ENCODE assay signal across 35 mouse cellular contexts in genomic region chr5:37856057-37856456, GRCm38 (mm10). TPM values are rescaled to one million over a fixed set of nuclear protein-coding genes. Genes with fewer than 3 reads are reported as not detected.
"Had no signal": no experiment of that assay in that cellular context is flagged by ENCODE, and none has a peak within 500 bp of the region (broad histone marks: within the 10 kb centered on the region; RNA-seq: fewer than 3 reads in every experiment).

No protein-coding gene starts in this region.

- H3K4me3 ChIP-seq: heart, embryonic 12.5 days; heart, embryonic 13.5 days; heart, embryonic 15.5 days; hindbrain, embryonic 10.5 days; hindbrain, embryonic 12.5 days; hindbrain, embryonic 13.5 days; hindbrain, embryonic 15.5 days; intestine, embryonic 15.5 days; kidney, embryonic 15.5 days; layer of hippocampus, adult 2 months; left cerebral cortex, adult 2 months had no signal

- H3K9ac ChIP-seq: heart, embryonic 12.5 days; heart, embryonic 13.5 days; heart, embryonic 15.5 days; hindbrain, embryonic 12.5 days; hindbrain, embryonic 13.5 days; hindbrain, embryonic 14.5 days; hindbrain, embryonic 15.5 days; intestine, embryonic 15.5 days; kidney, embryonic 15.5 days had no signal

- H3K4me2 ChIP-seq: heart, embryonic 12.5 days; heart, embryonic 13.5 days; heart, embryonic 15.5 days; hindbrain, embryonic 12.5 days; hindbrain, embryonic 13.5 days; hindbrain, embryonic 14.5 days; hindbrain, embryonic 15.5 days; intestine, embryonic 15.5 days; kidney, embryonic 15.5 days had no signal

- H3K27me3 ChIP-seq: intestine, embryonic 15.5 days had no signal

- H3K4me1 ChIP-seq: heart, embryonic 12.5 days; heart, embryonic 13.5 days; heart, embryonic 15.5 days; intestine, embryonic 15.5 days had no signal

- H3K27ac ChIP-seq: heart, embryonic 13.5 days; heart, embryonic 15.5 days; hindbrain, embryonic 10.5 days; hindbrain, embryonic 12.5 days; hindbrain, embryonic 13.5 days; hindbrain, embryonic 14.5 days; hindbrain, embryonic 15.5 days; hindbrain, postnatal 0 days; intestine, embryonic 15.5 days; kidney, embryonic 15.5 days; kidney, postnatal 0 days; layer of hippocampus, adult 2 months; left cerebral cortex, adult 2 months had no signal

- ATAC-seq: hindbrain, embryonic 16.5 days; hindbrain, postnatal 0 days; inflammation-experienced regulatory T-cells, adult 6 months; intestine, embryonic 15.5 days; intestine, embryonic 16.5 days; intestine, postnatal 0 days had no signal

- DNase-seq: heart, postnatal 10 days; heart, postnatal 14 days; heart, postnatal 36 days; heart, postnatal 4 days; kidney, adult 11 months; kidney, adult 18-20 months; kidney, adult 2 months; kidney, adult 8-10 months; kidney, adult 9 months; kidney, postnatal 10 days; kidney, postnatal 14 days; kidney, postnatal 25 days; kidney, postnatal 36 days; kidney, postnatal 4 days; layer of hippocampus, adult 9-11 months; layer of hippocampus, postnatal 36 days had no signal

- H3K9me3 ChIP-seq: heart, embryonic 15.5 days; hindbrain, embryonic 10.5 days; hindbrain, embryonic 12.5 days; hindbrain, embryonic 13.5 days; hindbrain, embryonic 15.5 days; intestine, embryonic 15.5 days; kidney, embryonic 15.5 days had no signal

- H3K36me3 ChIP-seq: heart, embryonic 12.5 days; heart, embryonic 13.5 days; heart, embryonic 15.5 days; hindbrain, embryonic 10.5 days; hindbrain, embryonic 12.5 days; hindbrain, embryonic 13.5 days; hindbrain, embryonic 15.5 days; intestine, embryonic 15.5 days; kidney, embryonic 15.5 days had no signal

RNA-seq across cellular contexts. Expression of gene Msx1, which starts 31.7 kb away (rescaled TPM):
- total RNA-seq: hematopoietic stem cell, adult 5-6 weeks had no signal
- polyA plus RNA-seq: inflammation-experienced regulatory T-cells, adult 6 months had no signal
